Mouse (Mus musculus): ENCODE results near the gene Hivep3.
A peak's percentile ranks its signal among the peaks of the same experiment; 100 is the strongest.

- peak; percentile 35 for TF ChIP-seq CTCF (IDR thresholded peaks at IDR 0.05)
- no peak for TF ChIP-seq EP300 (IDR thresholded peaks at IDR 0.05; ENCODE audit: insufficient read depth, low read depth, low read length)
Measured at GRCm38 (mm10) chr4:119947232-119948162, 213.9 kb downstream of the Hivep3 start.
